7 mouse cellular contexts compared by ENCODE assay signal in genomic region chr17:32353696-32354095, GRCm38 (mm10). TPM values are rescaled to one million over a fixed set of nuclear protein-coding genes. Genes with fewer than 3 reads are reported as not detected.
A peak's percentile ranks its signal among the peaks of the same experiment; 100 is the strongest.
DNase-seq lines count a peak whose midpoint lies in the region; ATAC-seq and TF ChIP-seq lines count a peak whose summit lies in the region.

No protein-coding gene starts in this region.

- H3K4me1 ChIP-seq in cerebellum, adult 2 months (ENCODE audit: control insufficient read depth, insufficient read depth, low read length) = peaks cover 9% of the 10 kb centered on the region
- peaks cover 32% of the 10 kb centered on the region for H3K4me1 ChIP-seq in liver, embryonic 12.5 days

- ATAC-seq in liver, embryonic 12.5 days = no peak

- DNase-seq in lung, postnatal 36 days = peak; percentile 43
- DNase-seq in lung, postnatal 14 days = no peak
- DNase-seq in cerebellum, adult 2 months = peak; percentile 72 to 84
- DNase-seq in heart, adult 8-10 months (ENCODE audit: low spot score) = peak; percentile 65
- DNase-seq in layer of hippocampus, adult 9-11 months = peak; percentile 89
- DNase-seq in right cerebral cortex, postnatal 4 days = peak; percentile 58

- H3K4me2 ChIP-seq in liver, embryonic 12.5 days = no peak overlapping the region

- TF ChIP-seq POLR2A in cerebellum, adult 2 months (IDR thresholded peaks at IDR 0.05; ENCODE audit: borderline replicate concordance, insufficient read depth, low read length) = no peak

- TF ChIP-seq CTCF in cerebellum, adult 2 months (IDR thresholded peaks at IDR 0.05; ENCODE audit: borderline replicate concordance, insufficient read depth, low read depth, low read length) = no peak

- WGBS in cerebellum, adult 2 months = 2% methylated on average over 4 of the region's 4 CpGs
- WGBS in liver, embryonic 12.5 days (ENCODE audit: insufficient replicate concordance) = 82% methylated on average over 4 of the region's 4 CpGs

- H3K27ac ChIP-seq in cerebellum, adult 2 months (ENCODE audit: insufficient read depth, low read length) = peak overlapping the region; percentile 48
- H3K27ac ChIP-seq in liver, embryonic 12.5 days = no peak overlapping the region

- peaks cover 59% of the 10 kb centered on the region for H3K36me3 ChIP-seq in liver, embryonic 12.5 days

- no peaks in the 10 kb centered on the region for H3K27me3 ChIP-seq in cerebellum, adult 2 months (ENCODE audit: control insufficient read depth, insufficient read depth, low read length)
- H3K27me3 ChIP-seq in liver, embryonic 12.5 days (replicated peaks) = no peaks in the 10 kb centered on the region

- no peaks in the 10 kb centered on the region for H3K9me3 ChIP-seq in liver, embryonic 12.5 days (replicated peaks)

- no peak overlapping the region for H3K4me3 ChIP-seq in cerebellum, adult 2 months (replicated peaks; ENCODE audit: insufficient read depth, low read depth, low read length)
- H3K4me3 ChIP-seq in liver, embryonic 12.5 days = no peak overlapping the region

- no peak overlapping the region for H3K9ac ChIP-seq in liver, embryonic 12.5 days

RNA-seq across cellular contexts. Expression of gene Akap8l, which starts 3.3 kb away (rescaled TPM):
- 279 and 287 TPM in 2 replicates for polyA plus RNA-seq in cerebellum, adult 2 months (2012; rRNA removed)
- total RNA-seq in heart, adult 8-10 months (2022) = 10 to 100 TPM; 41.4 to 55.8 (median 46.3) TPM
- 49.7 and 50.1 TPM in 2 replicates for polyA plus RNA-seq in liver, embryonic 12.5 days (2016; fragmentation: Nextera tagmentation; extraction: Ambion mirVana)

RNA-seq across cellular contexts. Expression of gene Akap8, which starts 32.7 kb away (rescaled TPM):
- polyA plus RNA-seq in cerebellum, adult 2 months (2012; rRNA removed) = 117 and 127 TPM in 2 replicates
- 10 to 100 TPM; 34.6 to 51.5 (median 44.6) TPM for total RNA-seq in heart, adult 8-10 months (2022)
- 72.1 and 73.5 TPM in 2 replicates for polyA plus RNA-seq in liver, embryonic 12.5 days (2016; fragmentation: Nextera tagmentation; extraction: Ambion mirVana)

RNA-seq across cellular contexts. Expression of gene Wiz, which starts 35.5 kb away (rescaled TPM):
- 48.5 and 51.2 TPM in 2 replicates for polyA plus RNA-seq in cerebellum, adult 2 months (2012; rRNA removed)
- total RNA-seq in heart, adult 8-10 months (2022) = 10 to 100 TPM; 14.0 to 17.2 (median 15.4) TPM
- polyA plus RNA-seq in liver, embryonic 12.5 days (2016; fragmentation: Nextera tagmentation; extraction: Ambion mirVana) = 13.3 and 14.8 TPM in 2 replicates

RNA-seq across cellular contexts. Expression of gene Rasal3, which starts 49.7 kb away (rescaled TPM):
- polyA plus RNA-seq in cerebellum, adult 2 months (2012; rRNA removed) = 0.92 and 1.2 TPM in 2 replicates
- 1 to 10 TPM in 1 of 4 experiments, under 1 TPM in 3; 0.33 to 1.2 (median 0.61) TPM for total RNA-seq in heart, adult 8-10 months (2022)
- polyA plus RNA-seq in liver, embryonic 12.5 days (2016; fragmentation: Nextera tagmentation; extraction: Ambion mirVana) = 7.2 and 8.1 TPM in 2 replicates
